Mouse (Mus musculus) lung, postnatal 25 days (tissue): ENCODE data around the gene Anxa3.

Experiments
- DNase-seq: peaks from one replicate; pipeline ENCODE4 v3.0.0; 2022; ENCODE audit warnings: low spot score

The Anxa3 gene

GRCm38 (mm10) chr5:96847986-96848385 is 54.8 kb downstream of the Anxa3 start:
- no peak for DNase-seq

- DNase-seq, result no peak
Measured at GRCm38 (mm10) chr5:96848386-96848785, 55.2 kb downstream of the Anxa3 start.

GRCm38 (mm10) chr5:96849232-96849631 is 56.1 kb downstream of the Anxa3 start:
- DNase-seq, result no peak

GRCm38 (mm10) chr5:96853451-96853850 is 60.3 kb downstream of the Anxa3 start:
- DNase-seq, result no peak

GRCm38 (mm10) chr5:96854350-96854749 is 61.2 kb downstream of the Anxa3 start:
- no peak for DNase-seq

- no peak for DNase-seq
Measured at GRCm38 (mm10) chr5:96859938-96860337, 66.8 kb downstream of the Anxa3 start.

- no peak for DNase-seq
Measured at GRCm38 (mm10) chr5:96867171-96867570, 74.0 kb downstream of the Anxa3 start.

GRCm38 (mm10) chr5:96868893-96869292 is 75.8 kb downstream of the Anxa3 start:
- no peak for DNase-seq

- no peak for DNase-seq
Measured at GRCm38 (mm10) chr5:96870996-96871395, 77.9 kb downstream of the Anxa3 start.

- peak; percentile 23 for DNase-seq
Measured at GRCm38 (mm10) chr5:96878178-96878577, 85.0 kb downstream of the Anxa3 start.

- no peak for DNase-seq
Measured at GRCm38 (mm10) chr5:96878851-96879540, 85.9 kb downstream of the Anxa3 start.

GRCm38 (mm10) chr5:96880231-96880630 is 87.1 kb downstream of the Anxa3 start:
- DNase-seq, result no peak

GRCm38 (mm10) chr5:96881118-96881517 is 88.0 kb downstream of the Anxa3 start:
- no peak for DNase-seq

- DNase-seq, result no peak
Measured at GRCm38 (mm10) chr5:96881613-96882012, 88.5 kb downstream of the Anxa3 start.

GRCm38 (mm10) chr5:96885202-96885601 is 92.1 kb downstream of the Anxa3 start:
- DNase-seq, result no peak

GRCm38 (mm10) chr5:96888396-96888795 is 95.3 kb downstream of the Anxa3 start:
- no peak for DNase-seq

GRCm38 (mm10) chr5:96890367-96890766 is 97.2 kb downstream of the Anxa3 start:
- no peak for DNase-seq
